Mouse (Mus musculus) kidney, adult 18-20 months (tissue): ENCODE measurements around the gene Nsf.

ENCODE experiments used
- DNase-seq: peaks from one replicate; pipeline ENCODE4 v3.0.0; 2021

Nsf gene

GRCm38 (mm10) chr11:103953896-103954292 lies at the start of gene Nsf:
Nsf (minus strand) TSS chr11:103954056.
- DNase-seq = peak; percentile 83

- DNase-seq = no peak
Observed at GRCm38 (mm10) chr11:104003397-104003796, 49.5 kb upstream of the Nsf start.

- DNase-seq = no peak
Observed at GRCm38 (mm10) chr11:104002191-104002590, 48.3 kb upstream of the Nsf start.

GRCm38 (mm10) chr11:104001395-104001955 lies 47.6 kb upstream of the Nsf start:
- no peak for DNase-seq

GRCm38 (mm10) chr11:104000667-104001394 lies 47.0 kb upstream of the Nsf start:
- no peak for DNase-seq

GRCm38 (mm10) chr11:103998737-103999136 lies 44.9 kb upstream of the Nsf start:
- DNase-seq = no peak

GRCm38 (mm10) chr11:103997385-103997784 lies 43.5 kb upstream of the Nsf start:
- peak; percentile 55 for DNase-seq

- no peak for DNase-seq
Observed at GRCm38 (mm10) chr11:103992638-103993037, 38.8 kb upstream of the Nsf start.

GRCm38 (mm10) chr11:103990049-103990557 lies 36.2 kb upstream of the Nsf start:
- DNase-seq = peak; percentile 15

GRCm38 (mm10) chr11:103987423-103987822 lies 33.6 kb upstream of the Nsf start:
- peak; percentile 65 for DNase-seq

GRCm38 (mm10) chr11:103984067-103984466 lies 30.2 kb upstream of the Nsf start:
- DNase-seq = no peak

GRCm38 (mm10) chr11:103981826-103982225 lies 28.0 kb upstream of the Nsf start:
- DNase-seq = no peak

GRCm38 (mm10) chr11:103979381-103979780 lies 25.5 kb upstream of the Nsf start:
- DNase-seq = no peak

- DNase-seq = no peak
Observed at GRCm38 (mm10) chr11:103970876-103971275, 17.0 kb upstream of the Nsf start.

GRCm38 (mm10) chr11:103969278-103969677 lies 15.4 kb upstream of the Nsf start:
- DNase-seq = no peak

- no peak for DNase-seq
Observed at GRCm38 (mm10) chr11:103967106-103967735, 13.4 kb upstream of the Nsf start.

- DNase-seq = no peak
Observed at GRCm38 (mm10) chr11:103956866-103957265, 3.0 kb upstream of the Nsf start.

GRCm38 (mm10) chr11:103953032-103953895 lies 592 bp downstream of the Nsf start:
- DNase-seq = peak; percentile 13

- DNase-seq = no peak
Observed at GRCm38 (mm10) chr11:103952635-103953031, 1.2 kb downstream of the Nsf start.

GRCm38 (mm10) chr11:103951106-103951505 lies 2.8 kb downstream of the Nsf start:
- DNase-seq = no peak

GRCm38 (mm10) chr11:103948952-103949351 lies 4.9 kb downstream of the Nsf start:
- no peak for DNase-seq

GRCm38 (mm10) chr11:103942740-103943139 lies 11.1 kb downstream of the Nsf start:
- no peak for DNase-seq

- no peak for DNase-seq
Observed at GRCm38 (mm10) chr11:103941351-103941750, 12.5 kb downstream of the Nsf start.
